Mouse (Mus musculus): ENCODE measurements at regions not wholly inside any gene's neighbourhood (a gene's known extent, or its start where the extent isn't known, plus 50 kb on each side); places are given as distances from the start of the nearest gene placed in this dataset.
A peak's percentile ranks its signal among the peaks of the same experiment; 100 is the strongest.

- DNase-seq, result peak in 1 of 2 experiments; percentile 21
These were observed 90.7 kb upstream of the Dio3 start for GRCm38 (mm10) chr12:110188136-110188631.

GRCm38 (mm10) chr12:110188641-110189328 lies 90.1 kb upstream of the Dio3 start:
- DNase-seq, result no peak

- DNase-seq, result peak in 1 of 2 experiments; percentile 11
These were observed 89.6 kb upstream of the Dio3 start for GRCm38 (mm10) chr12:110189329-110189642.

- no peak for DNase-seq
These were observed 86.7 kb upstream of the Dio3 start for GRCm38 (mm10) chr12:110192186-110192585.

GRCm38 (mm10) chr12:110197366-110197765 lies 81.5 kb upstream of the Dio3 start:
- DNase-seq, result no peak

- DNase-seq, result no peak
These were observed 78.4 kb upstream of the Dio3 start for GRCm38 (mm10) chr12:110200471-110200870.

GRCm38 (mm10) chr12:110200887-110201286 lies 78.0 kb upstream of the Dio3 start:
- DNase-seq, result no peak

GRCm38 (mm10) chr12:110203271-110204014 lies 75.4 kb upstream of the Dio3 start:
- no peak for DNase-seq

- no peak for DNase-seq
These were observed 74.5 kb upstream of the Dio3 start for GRCm38 (mm10) chr12:110204246-110204989.

GRCm38 (mm10) chr12:110206271-110206670 lies 72.6 kb upstream of the Dio3 start:
- DNase-seq, result no peak

GRCm38 (mm10) chr12:110206812-110207211 lies 72.1 kb upstream of the Dio3 start:
- DNase-seq, result no peak

- no peak for DNase-seq
These were observed 71.5 kb upstream of the Dio3 start for GRCm38 (mm10) chr12:110207246-110207852.

GRCm38 (mm10) chr12:110212716-110213115 lies 66.2 kb upstream of the Dio3 start:
- DNase-seq, result no peak

- no peak for DNase-seq
These were observed 64.0 kb upstream of the Dio3 start for GRCm38 (mm10) chr12:110214833-110215232.

GRCm38 (mm10) chr12:110215311-110215710 lies 63.6 kb upstream of the Dio3 start:
- no peak for DNase-seq

GRCm38 (mm10) chr12:110219750-110220149 lies 59.1 kb upstream of the Dio3 start:
- DNase-seq, result no peak

- no peak for DNase-seq
These were observed 58.4 kb upstream of the Dio3 start for GRCm38 (mm10) chr12:110220516-110220915.

GRCm38 (mm10) chr12:110221184-110221583 lies 57.7 kb upstream of the Dio3 start:
- no peak for DNase-seq

GRCm38 (mm10) chr12:110221679-110222078 lies 57.2 kb upstream of the Dio3 start:
- no peak for DNase-seq

- DNase-seq, result peak in 1 of 2 experiments; percentile 43
These were observed 54.6 kb upstream of the Dio3 start for GRCm38 (mm10) chr12:110224250-110224649.

GRCm38 (mm10) chr12:110228011-110228411 lies 50.9 kb upstream of the Dio3 start:
- peak in 1 of 2 experiments; percentile 17 for DNase-seq

Measured in cerebellum, postnatal 25 days (tissue).